Mouse (Mus musculus) embryo, embryonic 11 days (tissue): ENCODE results near the gene Smndc1.
A peak's percentile ranks its signal among the peaks of the same experiment; 100 is the strongest.

Experiments used
- DNase-seq: peaks from one replicate; pipeline ENCODE4 v3.0.0-alpha.2; 2015

The Smndc1 gene

DNA sequence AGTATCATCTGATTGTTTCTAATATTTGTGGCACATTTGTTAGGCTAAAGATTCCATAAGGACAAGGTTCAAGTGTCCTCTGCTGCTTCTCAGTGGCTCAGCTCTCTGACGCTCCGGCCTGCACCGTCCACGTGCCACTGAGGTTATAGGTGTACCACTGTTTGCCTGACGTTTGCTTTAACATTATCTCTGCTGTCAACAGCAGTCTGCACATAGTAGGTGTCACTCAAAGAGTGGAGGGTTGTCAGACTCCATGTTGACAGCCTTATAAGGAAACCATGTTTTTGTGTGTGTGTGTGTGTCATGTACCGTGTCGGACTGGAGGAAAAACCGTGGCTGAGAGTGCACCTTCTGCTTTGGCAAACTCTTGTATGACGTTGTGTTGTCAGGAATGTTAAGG is 55.1 kb downstream of the Smndc1 start:
- DNase-seq = no peak

DNA sequence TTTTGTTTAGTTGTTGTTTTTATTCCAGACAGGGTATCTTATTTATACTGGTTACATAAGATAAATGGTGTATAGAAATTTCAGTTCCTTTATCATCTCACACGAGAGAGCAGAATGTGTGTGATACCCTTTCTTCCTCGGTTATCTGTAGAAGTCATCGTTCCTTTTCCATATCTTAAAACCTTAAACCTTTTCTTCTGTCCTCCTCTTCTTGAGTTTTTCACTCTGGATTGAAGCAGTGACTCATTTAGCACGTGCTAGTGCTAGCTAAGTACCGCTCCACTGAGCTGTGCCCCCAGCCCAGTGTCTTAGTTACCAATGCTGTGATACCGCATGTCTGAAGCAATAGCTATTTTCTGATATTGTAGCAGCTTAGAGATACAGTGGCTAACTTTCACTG is 56.6 kb downstream of the Smndc1 start:
- DNase-seq = no peak

- no peak for DNase-seq
Observed at GRCm38 (mm10) chr19:53331882-53332500, 58.4 kb downstream of the Smndc1 start.

DNA sequence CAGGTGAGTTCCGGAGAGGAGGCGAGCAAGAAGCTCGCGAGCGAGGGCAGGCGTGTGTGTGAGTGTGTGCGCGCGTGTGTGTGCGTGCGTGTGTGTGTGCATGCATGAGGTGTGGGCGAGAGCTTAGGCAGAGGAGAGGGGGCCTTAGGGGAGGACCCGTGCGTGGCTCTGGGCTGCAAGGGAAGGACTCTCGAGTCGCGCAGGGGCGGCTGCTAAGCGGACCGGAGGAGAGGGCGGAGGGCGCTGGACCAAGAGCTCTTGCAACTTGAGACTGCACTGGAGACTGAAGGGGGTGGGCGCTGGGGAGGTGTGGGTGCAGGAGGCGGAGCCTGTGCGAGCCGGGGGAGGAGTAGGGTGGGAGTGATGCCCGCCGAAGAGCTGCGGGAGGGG is 60.4 kb downstream of the Smndc1 start:
- DNase-seq = peak; percentile 87
